Mouse (Mus musculus): ENCODE data around the gene Cep164.
A peak's percentile ranks its signal among the peaks of the same experiment; 100 is the strongest.
"Not testable (repeated sequence)": the region's sequence is repeated elsewhere in the genome, so short reads cannot be mapped to it uniquely, and the experiment has no call there.

Gene Cep164

GRCm38 (mm10) chr9:45828291-45828963 is at the start of gene Cep164:
TSS of gene Cep164 (minus strand) at chr9:45828691.
- peak; percentile 91 to 92 for DNase-seq

- peak in 1 of 2 experiments; percentile 61 for DNase-seq
These were observed 49.4 kb upstream of the Cep164 start for GRCm38 (mm10) chr9:45877928-45878327.

- no peak for DNase-seq
These were observed 41.8 kb upstream of the Cep164 start for GRCm38 (mm10) chr9:45870265-45870664.

GRCm38 (mm10) chr9:45869181-45869580 is 40.7 kb upstream of the Cep164 start:
- no peak for DNase-seq

- DNase-seq = no peak
These were observed 33.3 kb upstream of the Cep164 start for GRCm38 (mm10) chr9:45861813-45862212.

- no peak for DNase-seq
These were observed 30.9 kb upstream of the Cep164 start for GRCm38 (mm10) chr9:45859364-45859763.

- no peak for DNase-seq
These were observed 25.6 kb upstream of the Cep164 start for GRCm38 (mm10) chr9:45854136-45854535.

- DNase-seq = no peak
These were observed 25.2 kb upstream of the Cep164 start for GRCm38 (mm10) chr9:45853695-45854094.

- no peak for DNase-seq
These were observed 23.3 kb upstream of the Cep164 start for GRCm38 (mm10) chr9:45851776-45852175.

GRCm38 (mm10) chr9:45851330-45851729 is 22.8 kb upstream of the Cep164 start:
- no peak for DNase-seq

GRCm38 (mm10) chr9:45850528-45851155 is 22.2 kb upstream of the Cep164 start:
- no peak for DNase-seq

GRCm38 (mm10) chr9:45849528-45850408 is 21.3 kb upstream of the Cep164 start:
- peak; percentile 48 to 72 for DNase-seq

- no peak for DNase-seq
These were observed 18.5 kb upstream of the Cep164 start for GRCm38 (mm10) chr9:45846891-45847460.

GRCm38 (mm10) chr9:45846176-45846575 is 17.7 kb upstream of the Cep164 start:
- not testable (repeated sequence) for DNase-seq

GRCm38 (mm10) chr9:45845541-45845940 is 17.1 kb upstream of the Cep164 start:
- no peak for DNase-seq

- no peak for DNase-seq
These were observed 15.3 kb upstream of the Cep164 start for GRCm38 (mm10) chr9:45843780-45844179.

- DNase-seq = no peak
These were observed 14.5 kb upstream of the Cep164 start for GRCm38 (mm10) chr9:45843007-45843406.

GRCm38 (mm10) chr9:45841458-45841857 is 13.0 kb upstream of the Cep164 start:
- no peak for DNase-seq

GRCm38 (mm10) chr9:45840331-45840730 is 11.8 kb upstream of the Cep164 start:
- no peak for DNase-seq

GRCm38 (mm10) chr9:45839982-45840300 is 11.4 kb upstream of the Cep164 start:
- DNase-seq = no peak

- DNase-seq = peak in 1 of 2 experiments; percentile 15
These were observed 10.9 kb upstream of the Cep164 start for GRCm38 (mm10) chr9:45839139-45839981.

- DNase-seq = peak; percentile 84 to 88
These were observed 10.1 kb upstream of the Cep164 start, which contains the start of gene Bace1 for GRCm38 (mm10) chr9:45838434-45839138. TSS of gene Bace1 (plus strand) at chr9:45838580.

Measured in lung, postnatal 4 days (tissue).